Mouse (Mus musculus) megakaryocyte, adult 5-6 weeks (primary cell): ENCODE measurements around the gene Mtmr3. TPM values are rescaled to one million over a fixed set of nuclear protein-coding genes. Genes with fewer than 3 reads are reported as not detected.

ENCODE experiments used
- ATAC-seq: 2 replicates; pipeline ENCODE4 v1.8.0; 2016; ENCODE audit warnings: mild to moderate bottlenecking, inconsistent platforms; ENCODE audit not compliant: poor library complexity, severe bottlenecking
- total RNA-seq, 2 experiments: library from RNA; stranded (forward) in 1 of 2; stranded (reverse) in 1 of 2; fragments of 153-499, 151-499 nt in 1 of 2; fragments of 221-1000, 200-1000 nt in 1 of 2; gene quantifications; 2 replicates each; pipeline versions ENCODE4 v1.2.3 to v1.2.4; 2015 to 2017

Gene Mtmr3
- total RNA-seq, 2 experiments from 2014 or later, result 44.1 to 71.1 TPM

DNA sequence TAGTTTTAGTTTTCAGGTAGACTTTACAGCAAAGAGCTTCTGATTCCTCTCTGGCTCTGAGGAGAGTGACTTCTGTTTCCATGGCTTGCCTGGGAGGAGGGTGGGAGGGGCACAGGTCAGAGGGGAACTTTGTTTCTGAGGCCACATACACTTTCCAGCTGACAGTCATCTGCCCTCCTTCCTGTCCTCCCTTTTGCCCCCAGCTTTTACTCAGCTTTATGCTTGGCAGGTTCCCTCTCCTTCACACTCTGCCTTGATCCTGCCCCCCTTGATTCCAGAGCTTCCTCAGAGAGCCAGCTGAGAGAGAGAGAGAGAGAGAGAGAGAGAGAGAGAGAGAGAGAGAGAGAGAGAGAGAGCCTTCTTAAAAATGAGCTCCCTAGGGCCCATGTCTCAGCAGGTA, 123.4 kb downstream of the Mtmr3 start:
- ATAC-seq, result no peak

DNA sequence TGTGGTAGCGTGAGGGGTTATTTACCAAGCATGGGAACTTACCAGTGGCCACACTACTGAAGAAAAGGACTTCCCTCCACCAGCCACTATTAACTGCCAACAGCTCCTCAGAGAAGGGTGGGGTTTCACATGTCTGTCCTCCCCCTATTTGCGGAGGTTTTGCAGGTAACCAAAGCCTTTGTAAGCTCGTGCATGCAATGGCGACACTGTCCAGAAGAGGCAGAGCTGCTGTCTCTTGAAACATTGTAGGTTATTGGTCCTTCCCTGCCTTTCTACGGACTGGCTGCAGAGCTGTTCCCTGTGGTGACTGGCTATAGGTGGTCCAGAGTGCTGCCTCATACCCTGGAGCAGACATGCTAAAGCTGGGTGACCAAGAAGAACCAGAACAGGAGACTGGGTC, 125.6 kb downstream of the Mtmr3 start:
- no peak for ATAC-seq

DNA sequence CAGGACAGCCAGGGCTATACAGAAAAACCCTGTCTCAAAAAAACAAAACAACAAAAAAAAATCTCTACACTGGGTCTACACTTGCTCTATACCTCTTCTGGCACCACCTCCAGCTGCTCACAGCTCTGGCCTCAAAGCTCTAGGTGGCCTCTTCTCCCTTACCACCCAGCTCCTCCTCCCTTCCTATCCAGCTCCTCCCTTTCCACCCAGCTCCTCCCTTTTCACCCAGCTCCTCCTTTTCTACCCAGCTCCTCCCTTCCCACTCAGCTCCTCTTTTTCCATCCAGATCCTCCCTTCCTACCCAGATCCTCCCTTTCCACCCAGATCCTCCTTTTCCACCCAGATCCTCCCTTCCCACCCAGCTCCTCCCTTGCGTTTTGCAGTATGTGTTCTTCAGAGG, 127.2 kb downstream of the Mtmr3 start:
- ATAC-seq, result no peak

DNA sequence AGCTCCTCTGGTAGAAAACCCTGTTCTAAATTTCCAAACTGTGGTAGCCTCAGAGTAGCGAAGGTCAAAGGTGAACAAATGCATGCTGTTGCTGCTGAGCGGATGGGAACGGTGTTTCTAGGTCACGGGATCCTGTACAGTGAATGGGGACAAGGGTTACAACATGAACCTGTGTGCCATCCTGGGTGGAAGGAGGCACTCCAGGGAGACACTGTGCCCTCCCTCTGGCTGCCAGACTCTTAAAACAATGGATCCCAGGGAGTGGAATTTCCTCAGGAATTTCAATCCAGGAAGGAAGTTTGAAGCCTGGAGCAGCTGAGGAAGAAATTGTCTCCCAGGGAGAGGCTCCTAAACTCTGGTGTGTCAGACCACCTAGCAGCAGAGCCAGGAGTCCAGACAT, 128.5 kb downstream of the Mtmr3 start:
- ATAC-seq, result no peak

DNA sequence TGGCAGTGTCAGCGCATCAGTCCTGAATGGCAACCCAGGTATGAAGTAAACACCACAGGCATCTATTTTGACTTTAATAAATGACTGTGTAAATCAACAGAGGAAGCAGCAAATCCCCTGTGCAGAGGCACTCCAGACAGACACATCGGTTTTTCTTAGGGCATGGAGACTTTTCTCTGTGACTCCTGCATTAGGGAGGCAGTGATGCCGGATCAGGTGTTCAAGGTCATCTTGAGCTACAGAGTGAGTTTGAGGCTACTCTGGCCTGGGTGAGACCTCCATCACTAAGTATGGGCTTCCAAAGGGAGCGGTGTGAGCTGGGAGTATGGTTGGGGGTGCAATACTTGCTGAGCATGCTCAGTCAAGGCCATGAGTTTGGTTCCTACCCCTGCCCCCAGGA, 130.0 kb downstream of the Mtmr3 start:
- no peak for ATAC-seq

DNA sequence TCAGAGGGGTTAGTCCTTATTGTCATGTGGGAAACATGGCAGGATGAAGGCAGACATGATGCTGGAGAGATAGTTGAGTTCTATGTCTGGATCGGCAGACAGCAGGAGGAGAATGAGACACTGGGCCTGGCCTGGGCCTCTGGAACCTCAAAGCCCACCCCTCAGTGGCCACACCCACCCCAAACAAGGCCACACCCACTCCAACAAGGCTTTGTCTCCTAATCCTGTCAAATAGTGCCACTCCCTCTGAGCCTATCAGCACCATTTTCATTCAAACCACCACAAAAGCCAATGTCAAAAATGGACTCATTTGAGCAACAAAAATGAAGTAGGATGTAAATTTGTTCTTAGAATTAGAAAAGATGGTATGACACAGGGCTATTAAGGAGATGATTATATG, 130.5 kb downstream of the Mtmr3 start:
- no peak for ATAC-seq

DNA sequence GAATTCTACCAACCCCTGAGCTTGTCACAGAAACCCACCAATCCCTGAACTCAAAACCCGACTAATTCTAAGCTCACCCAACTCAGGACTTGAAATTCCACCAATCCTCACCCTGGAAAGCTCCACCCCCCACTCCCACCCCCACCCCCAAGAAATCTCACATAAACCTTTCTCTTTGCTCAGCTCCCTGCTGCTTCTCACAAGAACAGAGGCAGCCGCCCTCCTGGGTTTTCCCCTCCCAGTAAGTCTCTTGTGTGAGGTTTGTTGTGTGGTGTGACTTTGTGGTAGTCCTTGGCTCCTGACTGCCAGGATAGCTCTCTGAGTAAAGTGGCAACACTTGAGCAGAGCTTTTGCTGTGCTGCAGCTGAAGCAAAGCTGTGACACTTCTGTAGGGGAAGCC, 131.8 kb downstream of the Mtmr3 start:
- no peak for ATAC-seq

DNA sequence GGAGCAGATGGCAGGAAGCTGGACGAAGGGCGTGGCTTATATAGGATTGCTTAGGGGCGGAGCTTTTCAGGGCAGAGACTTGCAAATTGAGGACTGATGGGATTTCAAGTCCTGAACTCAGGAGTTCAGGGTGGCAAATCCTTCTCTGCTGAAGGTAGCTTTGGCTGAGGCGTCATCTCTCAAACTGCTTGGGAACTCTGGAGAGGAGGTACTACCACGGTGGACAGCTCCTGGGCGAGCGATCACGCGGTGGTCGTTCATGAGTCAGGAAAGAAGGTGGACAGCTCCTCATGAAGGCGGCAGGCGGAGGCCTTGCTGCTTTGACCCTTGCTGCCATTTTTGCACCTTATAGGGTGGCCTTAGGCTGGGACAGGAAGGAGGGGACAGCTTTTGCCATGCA, 133.5 kb downstream of the Mtmr3 start:
- ATAC-seq, result no peak

DNA sequence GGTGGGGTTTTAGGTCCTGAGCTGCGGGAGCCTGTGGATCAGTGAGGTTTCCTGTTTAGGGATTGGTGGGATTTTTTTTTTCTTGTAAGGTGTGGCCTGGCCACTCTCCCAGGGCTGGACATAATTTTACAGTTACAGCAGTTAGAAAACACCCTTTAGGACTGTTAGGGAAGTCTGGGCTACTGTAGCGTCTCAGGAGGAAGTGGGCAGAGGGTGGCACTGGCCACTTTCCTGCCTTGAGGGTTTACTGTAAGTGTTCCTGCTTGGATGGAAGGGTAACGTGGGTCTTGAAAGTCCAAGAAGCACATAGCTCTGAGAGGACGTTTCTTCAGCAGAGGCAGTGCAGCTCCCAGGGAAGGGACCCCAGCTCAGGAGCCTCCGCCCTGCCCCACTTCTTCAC, 134.0 kb downstream of the Mtmr3 start:
- peak; percentile 63 for ATAC-seq

DNA sequence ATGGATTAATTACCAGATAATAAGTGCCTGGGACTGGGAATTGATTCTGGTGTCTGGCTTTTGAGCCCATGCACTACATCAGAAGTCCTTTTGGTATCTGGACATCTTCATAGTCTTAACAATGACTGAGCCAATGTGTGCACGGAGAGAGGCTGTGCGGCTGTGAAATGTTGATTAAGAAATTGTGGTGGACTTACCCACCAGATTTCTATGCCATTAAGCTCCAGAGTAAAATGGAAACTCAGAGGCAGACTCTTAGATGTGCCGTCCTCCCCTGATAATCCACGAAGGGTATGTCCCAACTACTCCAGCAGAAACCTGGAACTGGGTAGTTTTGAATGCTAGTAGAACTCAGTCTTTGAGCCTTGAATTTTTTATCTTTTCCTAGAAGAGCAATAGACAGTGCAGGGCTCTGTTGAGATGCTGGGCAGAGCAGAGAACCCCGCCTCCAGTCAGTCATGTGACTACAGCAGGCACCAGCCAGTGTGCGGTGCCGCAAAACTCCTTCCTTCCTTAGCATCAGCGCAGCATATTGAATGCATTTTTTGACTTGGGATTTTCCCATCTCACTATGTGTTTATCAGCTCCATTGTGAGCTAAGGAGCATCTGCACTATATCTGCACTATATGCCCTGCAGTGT, 139.6 kb downstream of the Mtmr3 start:
- ATAC-seq, result no peak

DNA sequence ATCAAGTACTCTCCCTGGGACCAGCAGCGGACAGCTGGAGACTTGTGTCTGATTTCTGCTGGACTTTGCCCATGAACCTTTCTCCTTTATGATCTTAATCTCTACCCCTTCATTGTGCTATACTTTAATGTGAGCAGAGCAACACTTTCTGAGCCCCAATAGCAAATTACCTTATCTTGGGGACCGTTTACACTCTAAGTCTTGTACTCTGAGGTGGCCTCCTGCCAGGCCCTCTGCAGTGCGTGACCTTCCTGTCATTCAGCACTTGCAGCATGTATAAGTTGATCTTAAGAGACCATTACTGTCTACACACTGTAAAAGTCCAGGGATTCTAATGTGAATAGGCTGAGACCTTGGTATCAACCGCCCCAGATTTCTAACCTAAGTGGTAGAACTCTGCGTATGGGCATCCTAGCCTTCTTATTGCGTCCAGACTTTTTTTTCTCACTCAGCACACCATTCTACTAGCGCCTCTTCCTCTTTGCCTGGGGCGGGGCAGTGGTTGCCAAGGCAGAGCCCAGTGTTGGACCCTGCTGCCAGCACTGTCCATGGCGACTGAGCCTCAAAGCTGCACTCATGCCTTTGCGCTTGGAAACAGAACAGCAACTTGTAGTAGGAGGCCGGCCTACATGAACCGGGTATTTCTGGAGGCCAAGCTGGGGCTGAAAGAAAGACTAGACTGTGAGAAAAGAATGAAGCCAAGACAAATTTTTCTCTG, 142.0 kb downstream of the Mtmr3 start:
- ATAC-seq, result no peak

DNA sequence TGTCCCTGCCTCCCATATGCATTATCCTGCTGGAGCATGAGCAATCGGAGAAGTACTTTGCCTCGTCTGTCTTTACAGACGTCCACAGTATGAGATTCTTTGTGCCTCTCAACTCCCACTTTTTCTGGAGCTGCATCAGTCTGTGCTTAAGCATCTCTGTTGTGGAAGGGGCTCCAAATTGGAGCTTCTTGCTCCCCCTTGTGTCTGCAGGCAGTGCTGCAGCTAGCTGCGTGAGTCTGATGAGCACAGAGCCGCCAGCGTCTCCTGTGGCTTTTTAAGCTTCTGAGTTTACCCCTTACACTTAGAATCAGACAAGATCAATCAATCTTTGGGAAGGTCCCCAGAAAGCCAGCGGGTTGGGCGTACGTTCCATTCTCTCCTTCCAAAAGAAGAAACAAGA, 143.5 kb downstream of the Mtmr3 start:
- peak; percentile 64 for ATAC-seq

DNA sequence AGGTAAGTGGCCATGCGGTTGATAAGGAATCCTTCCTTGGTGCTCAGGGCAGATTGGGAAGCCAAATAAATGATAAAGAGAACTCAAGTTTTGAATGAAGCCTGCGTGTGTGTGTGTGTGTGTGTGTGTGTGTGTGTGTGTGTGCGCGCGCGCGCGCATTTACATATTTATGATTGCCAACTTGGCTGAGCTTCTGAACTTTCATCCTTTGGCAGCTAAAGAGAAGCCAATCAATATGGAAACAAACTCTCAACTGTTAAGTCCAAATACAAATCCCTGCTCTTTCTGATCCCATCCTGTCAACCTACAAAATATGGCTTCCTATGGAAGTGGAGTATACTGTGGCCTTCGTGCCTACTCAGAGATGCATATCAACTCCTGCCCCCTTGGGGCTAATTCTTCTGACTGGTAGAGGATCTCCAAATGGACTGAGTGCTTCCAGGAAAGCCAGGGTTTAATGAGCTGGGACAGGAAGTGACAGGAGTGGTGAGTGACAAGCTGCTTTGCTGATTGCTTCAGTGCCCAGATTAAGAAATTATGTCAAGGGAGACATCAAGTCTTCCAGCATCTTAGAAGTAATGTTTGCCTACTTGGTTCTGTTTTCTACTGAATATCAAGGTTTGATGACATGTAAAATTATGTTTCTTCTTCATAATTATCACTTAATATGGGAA, 148.3 kb downstream of the Mtmr3 start:
- ATAC-seq, result no peak

DNA sequence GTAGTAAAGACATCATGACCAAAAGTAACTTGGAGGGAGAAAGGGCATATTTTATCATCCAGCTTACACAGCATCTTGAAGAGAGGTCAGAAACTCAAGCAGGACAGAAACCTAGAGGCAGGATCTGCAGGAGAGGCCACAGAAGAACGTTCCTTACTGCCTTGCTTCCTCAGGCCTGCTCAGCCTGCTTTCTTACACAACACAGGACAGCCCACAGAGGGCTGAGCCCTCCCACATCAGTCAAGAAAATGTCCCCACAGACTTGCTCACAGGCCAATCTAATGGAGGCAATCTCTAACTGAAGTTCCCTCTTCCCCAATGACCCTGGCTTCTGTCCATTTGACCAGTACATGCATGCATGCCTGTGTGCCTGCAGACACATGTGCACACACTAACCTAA, 152.4 kb downstream of the Mtmr3 start:
- ATAC-seq, result peak; percentile 51

DNA sequence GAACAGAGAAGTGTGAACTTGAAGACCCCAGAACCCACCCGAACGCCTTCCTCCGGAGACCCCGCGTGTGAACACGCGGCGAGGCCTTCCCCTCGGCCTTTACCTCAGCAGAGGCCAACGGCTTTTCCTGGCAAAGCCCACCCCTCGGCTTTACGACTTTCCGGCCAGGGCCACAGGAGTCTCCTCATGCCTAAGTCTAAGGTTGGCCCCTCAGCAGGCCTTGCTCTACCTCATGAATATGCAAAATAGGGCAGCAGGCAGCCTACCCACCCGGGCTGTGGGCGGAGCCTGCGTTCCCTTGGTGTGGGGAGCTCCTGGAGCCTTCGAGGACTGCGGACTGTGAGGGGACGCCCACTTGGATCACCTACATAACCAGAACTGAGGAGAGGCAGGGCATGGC, 153.7 kb downstream of the Mtmr3 start, which contains the start of gene Hormad2:
TSS of gene Hormad2 (minus strand) at position 128 of the 400 bp plus-strand sequence.
- ATAC-seq, result no peak

DNA sequence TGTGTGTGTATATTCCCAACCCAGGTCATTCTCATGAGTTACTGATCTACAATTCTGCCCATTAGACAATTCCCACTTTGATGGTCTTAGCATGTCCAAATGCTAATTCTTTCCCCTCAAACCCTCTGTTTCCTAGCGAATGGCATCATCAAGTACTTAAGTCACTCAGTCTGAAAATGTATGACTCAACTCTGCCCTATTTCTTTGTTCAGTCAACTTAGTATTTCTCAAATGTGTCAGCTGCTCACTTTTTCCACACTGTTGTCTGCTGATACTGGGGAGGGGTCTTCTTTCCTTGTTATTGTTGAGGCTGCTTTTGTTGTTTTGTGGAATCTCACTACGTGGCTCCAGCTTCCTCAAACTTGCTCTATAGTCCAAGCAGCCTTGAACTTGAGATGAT, 156.5 kb downstream of the Mtmr3 start:
- no peak for ATAC-seq

DNA sequence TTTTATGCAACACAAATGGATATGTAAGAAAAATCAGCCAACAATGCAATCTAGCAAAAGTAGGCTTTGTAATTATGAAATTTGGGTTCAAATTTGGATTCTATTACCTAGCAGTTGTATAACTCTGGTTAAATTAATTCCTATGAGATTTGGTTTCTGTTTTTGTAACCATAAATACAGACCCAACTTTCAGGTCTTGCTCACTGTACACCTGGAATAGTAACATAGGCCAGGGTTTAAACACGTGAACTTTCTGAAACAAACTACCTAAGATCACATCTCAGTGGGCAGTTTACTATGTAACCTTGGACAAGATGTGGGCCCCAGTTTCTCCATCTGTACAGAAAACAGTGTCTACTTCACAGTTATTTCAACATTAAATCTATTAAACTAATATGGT, 157.3 kb downstream of the Mtmr3 start:
- ATAC-seq, result no peak

DNA sequence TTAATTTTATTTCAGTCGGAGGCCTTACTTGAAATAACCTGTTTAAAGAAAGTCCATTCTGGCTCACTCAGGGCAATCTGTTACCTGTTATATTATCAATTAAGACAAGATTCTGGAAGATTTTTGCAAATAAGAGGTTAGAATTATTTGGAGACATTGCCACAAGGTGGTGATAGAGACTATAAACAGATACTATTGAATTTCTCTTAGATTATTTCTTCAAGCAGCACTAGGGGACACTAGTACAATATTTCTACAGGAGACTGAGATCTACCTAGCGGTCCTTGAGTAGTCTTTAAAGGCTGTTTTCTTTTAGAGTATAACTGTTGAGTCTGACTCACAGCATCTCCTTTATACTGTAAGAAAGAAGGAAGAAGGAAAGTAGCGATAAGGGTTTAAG, 158.0 kb downstream of the Mtmr3 start:
- no peak for ATAC-seq

DNA sequence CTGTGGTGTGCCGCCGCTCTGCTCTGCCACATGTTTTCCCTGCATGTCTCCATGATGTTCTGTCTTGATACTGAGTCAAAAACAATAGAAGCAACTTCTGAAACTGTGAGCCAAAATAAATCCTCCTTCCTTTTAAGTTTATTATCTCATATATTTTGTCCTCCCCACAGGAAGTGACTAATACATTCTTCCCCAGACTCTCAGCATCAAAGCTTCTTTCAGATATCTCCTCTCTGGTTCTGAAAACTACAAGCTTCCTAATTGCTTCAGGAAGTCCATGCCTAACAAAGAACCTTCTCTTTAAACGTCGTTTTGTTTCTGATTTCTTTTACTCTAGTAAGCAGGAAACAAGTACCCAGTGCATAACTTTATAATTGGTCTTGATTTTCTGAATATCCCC, 160.2 kb downstream of the Mtmr3 start:
- no peak for ATAC-seq
